Mouse (Mus musculus): ENCODE measurements at regions not wholly inside any gene's neighbourhood (a gene's known extent, or its start where the extent isn't known, plus 50 kb on each side); places are given as distances from the start of the nearest gene placed in this dataset.

DNA sequence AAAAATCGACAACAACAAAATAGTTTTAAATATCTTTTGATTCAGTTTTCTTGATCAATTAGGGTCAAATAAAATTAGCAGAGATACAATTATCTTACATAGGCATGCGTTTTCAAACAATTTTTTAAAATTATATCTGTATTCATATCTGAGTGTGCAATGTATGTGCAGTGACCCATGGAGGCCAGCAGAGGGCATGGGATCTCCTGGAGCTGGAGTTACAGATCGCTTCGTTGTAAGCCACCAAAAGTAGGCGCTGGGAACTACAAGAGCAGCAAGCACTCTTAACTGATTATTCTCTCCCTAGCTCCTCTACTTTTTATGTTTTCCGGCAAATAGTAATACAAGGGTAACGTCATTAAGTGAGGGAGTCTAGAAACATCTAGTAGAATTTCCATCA is 97.5 kb upstream of the Ppm1h start:
- TF ChIP-seq CTCF (IDR thresholded peaks at IDR 0.05; ENCODE audit: extremely low read depth, insufficient read length, insufficient replicate concordance, low read depth, low read length), result peak; percentile 34; the same call in 1 of the 2 replicates
- TF ChIP-seq POLR2A (IDR thresholded peaks at IDR 0.05; ENCODE audit: low read depth, low read length), result no peak
